Mouse (Mus musculus): ENCODE measurements around the gene BC025920. TPM values are rescaled to one million over a fixed set of nuclear protein-coding genes. Genes with fewer than 3 reads are reported as not detected.
A peak's percentile ranks its signal among the peaks of the same experiment; 100 is the strongest.
"Not testable (repeated sequence)": the region's sequence is repeated elsewhere in the genome, so short reads cannot be mapped to it uniquely, and the experiment has no call there.

The BC025920 gene
- total RNA-seq, 4 experiments from 2014 or later, result 2.8 to 3.8 (median 3.0) TPM

DNA sequence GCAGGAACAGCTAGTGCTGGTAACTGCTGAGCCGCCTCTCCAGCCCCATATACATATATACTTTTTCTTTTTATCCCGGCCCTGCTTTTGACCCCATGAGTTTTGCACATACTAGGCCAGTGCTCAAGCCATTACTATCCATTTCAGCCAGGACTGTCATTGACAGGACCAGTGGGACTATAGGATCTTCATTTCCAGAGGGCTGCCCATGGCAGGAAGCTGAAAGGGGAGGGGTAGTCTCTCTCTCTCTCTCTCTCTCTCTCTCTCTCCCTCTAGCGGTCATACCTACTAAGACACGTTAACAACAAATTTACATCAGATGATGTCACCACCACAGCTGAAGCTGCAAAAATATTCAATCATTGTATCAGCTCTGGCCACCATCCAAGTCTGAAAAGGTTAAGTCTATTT is 3.3 kb upstream of the BC025920 start:
- DNase-seq (ENCODE audit: low spot score in 2 of 2), result no peak

- DNase-seq (ENCODE audit: low spot score in 2 of 2), result no peak
These were observed 1.8 kb upstream of the BC025920 start for GRCm38 (mm10) chr10:81604019-81604967.

- DNase-seq (ENCODE audit: low spot score in 2 of 2), result peak; percentile 67 to 81
These were observed 953 bp upstream of the BC025920 start for GRCm38 (mm10) chr10:81604968-81605665.

DNA sequence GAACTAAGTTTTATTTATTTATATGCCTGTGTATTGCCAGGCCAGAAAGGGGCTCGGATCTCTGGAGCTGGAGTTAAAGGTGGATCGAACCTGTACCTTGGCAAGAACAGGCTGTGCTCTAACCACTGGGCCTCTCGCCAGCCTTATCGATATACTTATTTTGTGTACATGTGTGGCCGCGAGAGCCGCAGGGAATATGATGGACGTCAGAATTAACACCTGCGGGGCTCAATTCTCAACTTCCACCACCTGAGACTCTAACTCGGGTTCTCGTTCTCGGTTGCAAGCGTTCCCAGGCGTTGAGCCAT is 450 bp upstream of the BC025920 start:
- no peak for DNase-seq (ENCODE audit: low spot score in 2 of 2)

DNA sequence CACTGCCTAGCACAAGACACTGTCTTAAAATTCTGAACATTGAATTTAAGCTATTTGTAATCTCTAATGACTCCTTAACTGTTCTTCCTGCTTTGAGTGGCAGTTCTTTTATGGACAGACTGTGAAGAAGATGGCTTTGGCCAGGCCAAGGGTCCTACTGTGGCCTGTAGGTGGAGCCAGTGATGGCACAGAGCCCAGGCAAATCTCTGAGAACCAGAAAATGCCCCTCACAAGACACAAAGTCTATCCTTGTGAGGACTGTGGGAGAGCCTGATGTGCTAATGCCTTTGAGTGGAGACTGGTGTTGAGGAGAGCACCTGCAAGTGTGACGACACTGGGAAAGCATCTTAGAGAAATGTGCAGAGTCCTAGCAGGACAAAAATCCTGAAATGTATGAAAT is 2.2 kb downstream of the BC025920 start:
- no peak for DNase-seq (ENCODE audit: low spot score in 2 of 2)

DNA sequence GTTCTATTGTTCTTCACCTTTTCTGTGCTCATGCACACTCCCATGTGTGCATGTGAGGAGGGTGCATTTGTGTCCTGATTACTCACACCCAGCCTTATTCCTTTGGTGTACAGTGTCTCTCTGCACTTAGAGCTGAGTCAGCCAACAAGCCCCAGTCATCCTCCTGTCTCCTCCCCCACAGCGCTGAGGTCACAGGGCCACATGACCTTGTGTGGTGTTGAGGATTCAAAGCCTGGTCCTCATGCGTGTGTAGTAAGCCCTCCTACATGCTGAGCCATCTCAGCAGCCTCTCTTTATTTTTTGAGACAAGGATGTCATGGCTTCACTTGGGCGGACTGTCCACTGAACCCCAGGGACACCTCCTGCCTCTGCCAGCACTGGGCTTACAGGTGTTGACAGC is 6.7 kb downstream of the BC025920 start:
- DNase-seq (ENCODE audit: low spot score in 2 of 2), result no peak

DNA sequence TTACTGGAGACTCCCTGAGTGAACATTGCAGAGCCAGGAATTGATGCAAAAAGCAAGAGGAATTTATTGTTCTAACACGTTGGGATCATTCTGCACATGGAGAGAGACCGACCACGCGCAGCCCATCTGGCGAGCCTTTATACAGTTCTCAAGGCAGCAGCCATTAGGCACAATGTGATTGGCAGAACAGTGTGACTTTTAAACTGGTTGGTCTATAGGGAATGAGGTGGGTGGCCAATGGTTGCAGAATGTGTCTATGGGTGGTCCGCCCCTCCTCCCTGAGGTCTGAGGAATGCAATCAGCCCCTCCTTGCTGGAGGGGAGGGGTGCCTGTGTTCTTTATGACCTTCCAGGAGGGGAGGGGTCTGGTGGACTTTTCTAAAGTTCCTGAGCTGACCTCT is 9.4 kb downstream of the BC025920 start:
- no peak for DNase-seq (ENCODE audit: low spot score in 2 of 2)

GRCm38 (mm10) chr10:81619976-81620375 is 13.9 kb downstream of the BC025920 start:
- DNase-seq (ENCODE audit: low spot score in 2 of 2), result no peak

DNA sequence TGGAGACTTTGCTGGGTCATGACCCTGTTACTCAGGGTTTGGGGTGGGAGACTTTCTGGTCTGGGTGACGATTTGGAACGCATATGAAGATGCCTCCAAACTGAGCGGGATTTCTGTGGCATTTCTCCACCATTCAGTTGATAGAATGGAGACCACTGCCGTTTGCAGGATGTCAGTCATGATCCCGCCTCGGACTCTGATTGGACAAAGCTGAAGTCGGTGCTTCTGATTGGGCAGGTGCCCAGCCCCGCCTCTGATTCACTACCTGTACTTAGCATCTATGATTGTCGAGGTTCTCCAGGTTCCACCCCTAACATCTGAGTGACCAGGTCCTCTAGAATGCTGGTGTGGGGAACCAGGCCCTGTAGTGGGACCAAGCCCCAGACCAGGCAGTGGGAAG is 14.7 kb downstream of the BC025920 start:
- DNase-seq (ENCODE audit: low spot score in 2 of 2), result no peak

- DNase-seq (ENCODE audit: low spot score in 2 of 2), result no peak
These were observed 17.4 kb downstream of the BC025920 start for GRCm38 (mm10) chr10:81623441-81623840.

DNA sequence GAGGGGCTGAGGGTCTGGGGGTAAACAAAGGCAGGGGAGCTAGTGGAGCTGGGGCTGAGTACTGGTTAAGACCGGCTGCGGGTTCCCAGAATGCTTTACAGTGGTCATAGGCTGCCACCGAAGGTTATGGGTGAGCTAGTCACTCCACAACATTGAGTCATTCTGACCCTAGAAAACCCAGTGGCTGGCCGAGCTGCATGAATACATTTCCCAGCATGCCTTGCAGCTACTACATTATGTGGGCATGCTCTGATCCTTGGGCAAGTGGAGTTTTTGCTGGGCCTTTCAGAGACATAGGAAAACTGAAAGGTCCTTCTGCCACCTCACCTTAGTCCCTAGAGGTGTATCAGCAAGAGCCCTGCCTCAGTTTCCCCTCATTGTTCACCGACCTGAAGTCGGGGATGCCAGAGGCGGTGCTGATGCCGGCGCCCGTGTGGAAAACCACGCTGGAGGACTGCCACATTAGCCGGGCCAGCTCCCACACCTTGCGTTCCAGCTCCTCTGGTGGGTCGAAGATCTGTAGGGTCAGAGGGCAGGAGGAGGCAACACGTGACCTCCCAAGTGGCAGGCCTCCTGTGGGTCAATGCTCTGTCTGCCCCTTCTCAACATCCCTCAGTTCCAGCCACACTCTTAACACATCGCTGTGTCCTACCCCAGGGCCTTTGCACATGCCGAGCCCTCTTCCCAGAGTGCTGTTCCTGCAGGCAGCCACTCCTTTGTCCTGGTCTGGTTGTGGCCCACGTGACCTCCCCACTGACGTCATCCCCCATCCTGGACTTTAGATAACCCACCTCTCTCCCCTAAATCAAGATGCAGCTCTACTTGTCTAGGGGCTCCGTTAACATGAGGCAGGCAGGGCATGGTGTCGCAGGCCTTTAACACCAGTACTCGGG is 20.3 kb downstream of the BC025920 start:
- no peak for DNase-seq (ENCODE audit: low spot score in 2 of 2)

DNA sequence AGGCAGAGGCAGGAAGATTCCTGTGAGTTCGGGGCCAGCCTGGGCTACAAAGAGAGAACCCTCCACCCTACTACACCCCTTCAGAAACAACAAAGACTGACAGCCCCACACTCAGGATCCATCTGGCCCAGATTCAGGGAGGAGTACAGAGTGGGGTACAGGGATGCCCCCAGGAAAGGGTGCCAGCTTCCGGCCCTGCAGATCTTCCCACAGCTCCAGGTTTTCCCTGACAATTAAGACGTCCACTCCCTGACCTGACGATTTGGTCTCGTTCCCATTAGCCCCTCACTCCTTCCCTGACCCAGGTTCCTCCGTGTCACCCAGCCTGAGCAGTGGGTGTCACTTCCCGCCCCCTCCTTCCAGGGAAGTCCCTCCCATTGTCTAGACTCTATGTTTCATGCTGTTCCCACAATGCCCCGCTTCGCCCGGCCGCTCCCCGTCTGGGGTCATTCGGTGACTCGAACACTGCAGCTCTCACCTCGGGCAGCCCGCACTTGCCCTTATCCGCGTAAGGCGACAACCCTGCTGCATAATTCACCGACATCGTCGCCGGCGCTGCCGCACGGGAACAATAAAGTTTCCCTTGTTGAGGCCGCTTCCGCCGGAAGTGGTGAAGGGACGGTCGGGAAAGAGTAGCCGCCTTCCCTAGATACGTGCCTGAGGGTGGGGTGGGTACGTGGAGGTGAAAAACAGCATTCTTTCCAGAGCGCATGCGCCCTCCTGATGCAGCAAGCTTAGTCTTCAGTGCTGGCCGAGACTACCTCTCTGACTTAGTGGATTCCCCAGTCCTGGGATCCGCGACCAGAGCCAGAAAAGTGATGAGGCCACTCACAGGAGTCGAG is 21.1 kb downstream of the BC025920 start, which contains the start of gene Sirt6:
Gene Sirt6, minus strand, starts transcription at position 804 of the 842 bp plus-strand sequence.
- peak; percentile 80 to 88 for DNase-seq (ENCODE audit: low spot score in 2 of 2)

GRCm38 (mm10) chr10:81627836-81628220 is 21.8 kb downstream of the BC025920 start:
- no peak for DNase-seq (ENCODE audit: low spot score in 2 of 2)

GRCm38 (mm10) chr10:81628390-81628789 is 22.3 kb downstream of the BC025920 start, which contains the start of gene Ankrd24:
TSS of gene Ankrd24 (plus strand) at chr10:81628540.
- no peak for DNase-seq (ENCODE audit: low spot score in 2 of 2)

DNA sequence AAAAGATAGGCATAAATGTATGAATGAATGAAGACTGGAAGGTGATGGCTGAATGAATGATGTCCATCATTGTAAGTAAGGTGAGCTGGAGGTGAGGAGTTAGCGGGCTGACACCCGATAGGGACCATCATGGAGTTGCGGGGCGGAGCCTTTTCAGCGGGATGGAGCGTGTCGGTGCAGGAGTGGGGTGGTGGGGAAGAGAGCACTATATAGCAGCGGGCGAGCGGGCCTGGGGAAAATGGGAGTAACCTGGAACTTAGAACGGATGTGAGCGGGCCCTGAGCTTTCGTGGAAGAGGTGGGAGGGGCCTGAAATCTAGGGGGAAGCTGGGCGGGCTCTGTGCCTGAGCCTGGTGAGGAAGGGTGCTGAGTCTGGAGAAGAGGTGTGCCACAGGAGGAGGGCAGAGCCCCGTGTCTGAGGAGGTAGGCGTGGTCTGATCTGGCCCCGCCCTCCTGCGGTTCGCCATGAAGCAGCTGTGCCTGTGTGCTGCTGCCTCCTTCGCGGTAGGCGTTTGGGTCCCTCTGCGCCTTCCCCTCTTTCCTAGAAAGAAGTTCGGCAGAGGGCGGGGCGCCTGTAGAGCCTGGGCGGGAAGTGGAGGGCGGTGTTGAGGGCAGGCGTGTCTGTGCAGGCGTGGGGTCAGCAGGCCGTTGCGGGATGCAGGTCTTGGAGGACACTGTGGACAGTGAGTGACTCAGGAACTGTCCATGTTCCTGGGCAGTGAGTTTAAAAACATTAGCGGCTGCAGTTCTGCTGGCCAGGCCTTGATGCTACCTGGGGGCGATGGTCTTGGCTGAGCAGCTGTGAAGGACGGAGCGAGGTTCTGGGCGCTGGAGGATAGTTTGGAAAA is 27.4 kb downstream of the BC025920 start:
- peak in 1 of 2 experiments; percentile 64 for DNase-seq (ENCODE audit: low spot score in 2 of 2)

DNA sequence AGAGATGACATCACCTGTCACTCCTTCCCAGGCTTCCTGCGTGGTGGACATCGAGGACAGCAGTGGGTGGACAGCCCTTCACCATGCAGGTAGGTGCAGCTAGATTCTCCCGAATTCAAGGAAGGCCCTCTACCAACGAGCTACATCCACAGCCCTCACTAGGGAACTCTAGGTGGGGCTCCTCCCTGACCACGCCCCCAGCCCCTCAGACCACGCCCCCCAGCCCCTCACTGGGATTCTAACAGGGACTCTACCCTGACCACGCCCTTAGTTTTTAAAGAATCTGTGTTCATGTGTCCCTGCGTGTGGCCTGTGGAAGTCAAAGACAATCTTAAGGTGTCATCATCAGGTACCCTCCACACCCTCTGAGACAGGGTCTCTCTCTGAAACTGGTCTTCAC is 30.3 kb downstream of the BC025920 start:
- DNase-seq (ENCODE audit: low spot score in 2 of 2), result no peak

- no peak for DNase-seq (ENCODE audit: low spot score in 2 of 2)
These were observed 32.0 kb downstream of the BC025920 start for GRCm38 (mm10) chr10:81638101-81638500.

- not testable (repeated sequence) for DNase-seq (ENCODE audit: low spot score in 2 of 2)
These were observed 34.8 kb downstream of the BC025920 start for GRCm38 (mm10) chr10:81640825-81641224.

DNA sequence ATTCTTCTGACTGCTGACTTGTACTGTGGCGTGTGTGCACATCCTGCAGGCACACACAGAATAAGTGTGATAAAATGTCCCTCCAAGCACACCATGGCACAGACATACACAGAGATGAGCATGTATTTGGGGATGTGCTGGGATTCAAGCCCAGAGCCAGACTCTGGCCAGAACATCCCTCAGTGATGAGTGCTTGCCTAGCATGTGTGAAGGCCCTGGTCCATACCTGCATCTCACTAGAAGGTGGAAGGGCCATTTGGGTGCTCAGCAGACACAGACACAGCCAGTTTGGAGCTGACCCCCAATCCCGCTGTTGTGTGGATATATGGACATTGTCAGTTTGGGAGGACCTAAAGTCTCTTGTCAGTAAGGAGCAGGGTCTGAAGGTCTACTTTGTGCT is 35.5 kb downstream of the BC025920 start:
- no peak for DNase-seq (ENCODE audit: low spot score in 2 of 2)
